Mouse (Mus musculus): ENCODE results near the gene Hrc. TPM values are rescaled to one million over a fixed set of nuclear protein-coding genes. Genes with fewer than 3 reads are reported as not detected.

Gene Hrc
- polyA plus RNA-seq, 1 experiment: not detected

DNA sequence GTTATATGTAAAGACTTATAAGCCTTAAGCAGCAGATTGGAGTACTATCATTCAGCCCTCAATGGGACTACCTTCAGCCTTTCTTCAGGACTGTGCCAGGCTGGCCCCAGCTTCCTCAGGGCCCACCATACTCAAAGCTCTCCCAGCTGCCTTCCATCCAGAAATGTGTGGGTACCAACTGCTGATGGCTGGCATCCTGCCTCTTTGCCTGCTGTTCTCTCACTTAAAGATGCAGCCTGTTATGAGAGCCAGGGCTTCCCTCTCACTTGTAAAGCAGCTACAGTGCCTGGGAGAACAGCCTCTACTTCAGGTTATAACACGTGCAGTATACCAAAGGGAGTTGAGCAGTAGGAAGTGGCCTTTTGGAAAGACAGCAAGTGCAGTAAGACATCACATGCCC is 41.0 kb downstream of the Hrc start:
- Histone ChIP-seq H3K9me3 (ENCODE audit: control insufficient read depth, low read length) (no peaks in the 10 kb centered on the region), H3K4me1 (ENCODE audit: control insufficient read depth) (peaks cover 4% of the 10 kb centered on the region; the same call in 1 of the 2 replicates), H3K27me3 (ENCODE audit: control insufficient read depth) (no peaks in the 10 kb centered on the region), H3K4me3 (replicated peaks) (no peak overlapping the region), H3K36me3 (ENCODE audit: control insufficient read depth) (peaks cover 93% of the 10 kb centered on the region)
- TF ChIP-seq TAL1 (IDR thresholded peaks at IDR 0.05; ENCODE audit: low read length) (no peak), GATA1 (IDR thresholded peaks at IDR 0.05; ENCODE audit: low read length) (no peak)

DNA sequence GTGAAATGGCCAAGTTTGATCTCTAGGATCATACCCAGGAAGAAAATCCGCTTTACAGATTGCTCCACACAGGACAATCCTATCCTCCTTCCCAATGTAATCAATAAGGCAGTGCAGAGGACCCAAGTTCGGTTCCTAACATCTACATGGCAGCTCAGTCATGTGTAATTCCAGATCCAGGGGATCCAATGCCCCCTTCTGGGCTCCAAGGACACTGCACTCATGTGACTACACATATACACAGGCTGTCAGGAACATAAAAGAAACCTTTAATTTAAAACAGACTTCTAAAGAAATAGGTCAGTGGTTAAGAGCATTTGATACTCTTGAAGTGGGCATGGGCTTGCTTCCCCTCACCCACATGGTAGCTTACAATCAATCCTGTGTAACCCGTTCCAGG is 51.0 kb downstream of the Hrc start:
- Histone ChIP-seq H3K4me3 (replicated peaks) (no peak overlapping the region), H3K36me3 (ENCODE audit: control insufficient read depth) (peaks cover 99% of the 10 kb centered on the region), H3K27me3 (ENCODE audit: control insufficient read depth) (no peaks in the 10 kb centered on the region), H3K4me1 (ENCODE audit: control insufficient read depth) (no peaks in the 10 kb centered on the region), H3K9me3 (ENCODE audit: control insufficient read depth, low read length) (no peaks in the 10 kb centered on the region)
- TF ChIP-seq GATA1 (IDR thresholded peaks at IDR 0.05; ENCODE audit: low read length) (no peak), TAL1 (IDR thresholded peaks at IDR 0.05; ENCODE audit: low read length) (no peak)

Other genes starting within 250 kb of the Hrc start
- 0.86 and 0.91 TPM in 2 replicates for gene Rcn3, start 243.1 kb upstream of the Hrc start, polyA plus RNA-seq (2012)
- 1.0 TPM in 2 replicates for gene Fcgrt, start 231.4 kb upstream of the Hrc start, polyA plus RNA-seq (2012)
- gene Rps11, start 210.9 kb upstream of the Hrc start, polyA plus RNA-seq (2012): 22.2 and 23.5 TPM in 2 replicates
- 438 and 543 TPM in 2 replicates for gene Rpl13a, start 206.5 kb upstream of the Hrc start, polyA plus RNA-seq (2012)
- not detected in 2 replicates for gene Gm45713, start 199.1 kb upstream of the Hrc start, polyA plus RNA-seq (2012)
- 1.7 TPM in 2 replicates for gene Flt3l, start 198.9 kb upstream of the Hrc start, polyA plus RNA-seq (2012)
- gene Pih1d1, start 181.0 kb upstream of the Hrc start, polyA plus RNA-seq (2012): 6.2 and 7.2 TPM in 2 replicates
- gene Aldh16a1, start 180.7 kb upstream of the Hrc start, polyA plus RNA-seq (2012): 13.5 and 16.3 TPM in 2 replicates
- 0.02 TPM in 1 of 2 replicates, not detected in the other for gene Slc17a7, start 171.3 kb upstream of the Hrc start, polyA plus RNA-seq (2012)
- gene Gfy, start 155.7 kb upstream of the Hrc start, polyA plus RNA-seq (2012): not detected in 2 replicates
- not detected in 2 replicates for gene Pth2, start 154.3 kb upstream of the Hrc start, polyA plus RNA-seq (2012)
- gene Ccdc155, start 130.4 kb upstream of the Hrc start, polyA plus RNA-seq (2012): 0.05 TPM in 1 of 2 replicates, not detected in the other
- gene Dkkl1, start 123.1 kb upstream of the Hrc start, polyA plus RNA-seq (2012): 0.55 and 0.60 TPM in 2 replicates
- 0.06 and 0.10 TPM in 2 replicates for gene Tead2, start 119.5 kb upstream of the Hrc start, polyA plus RNA-seq (2012)
- 0.70 and 1.2 TPM in 2 replicates for gene Cd37, start 96.2 kb upstream of the Hrc start, polyA plus RNA-seq (2012)
- not detected in 2 replicates for gene Slc6a16, start 94.2 kb upstream of the Hrc start, polyA plus RNA-seq (2012)
- not detected in 2 replicates for gene Slc6a21, start 57.8 kb upstream of the Hrc start, polyA plus RNA-seq (2012)
- 0.02 and 0.04 TPM in 2 replicates for gene Trpm4, start 1.5 kb upstream of the Hrc start, polyA plus RNA-seq (2012)
- gene Ppfia3, start 31.7 kb downstream of the Hrc start, polyA plus RNA-seq (2012): 0.13 and 0.33 TPM in 2 replicates
- gene Lin7b, start 35.3 kb downstream of the Hrc start, polyA plus RNA-seq (2012): 0.18 TPM in 1 of 2 replicates, not detected in the other
- gene Snrnp70, start 60.5 kb downstream of the Hrc start, polyA plus RNA-seq (2012): 68.0 and 79.6 TPM in 2 replicates
- not detected in 2 replicates for gene Kcna7, start 70.4 kb downstream of the Hrc start, polyA plus RNA-seq (2012)
- gene Ntf5, start 78.4 kb downstream of the Hrc start, polyA plus RNA-seq (2012): not detected in 2 replicates
- gene Lhb, start 85.5 kb downstream of the Hrc start, polyA plus RNA-seq (2012): not detected in 2 replicates
- gene Gys1, start 99.6 kb downstream of the Hrc start, polyA plus RNA-seq (2012): 0.09 and 0.12 TPM in 2 replicates
- gene Ruvbl2, start 102.8 kb downstream of the Hrc start, polyA plus RNA-seq (2012): 15.2 and 15.3 TPM in 2 replicates
- gene Ftl1, start 124.6 kb downstream of the Hrc start, polyA plus RNA-seq (2012): 3,659 and 3,743 TPM in 2 replicates
- 24.4 and 25.7 TPM in 2 replicates for gene Bax, start 131.6 kb downstream of the Hrc start, polyA plus RNA-seq (2012)
- 0.03 and 0.08 TPM in 2 replicates for gene Tulp2, start 146.6 kb downstream of the Hrc start, polyA plus RNA-seq (2012)
- gene Gm45808, start 151.5 kb downstream of the Hrc start, polyA plus RNA-seq (2012): not detected in 2 replicates
- 0.01 and 0.02 TPM in 2 replicates for gene Dhdh, start 153.5 kb downstream of the Hrc start, polyA plus RNA-seq (2012)
- 54.7 and 66.6 TPM in 2 replicates for gene Nucb1, start 175.1 kb downstream of the Hrc start, polyA plus RNA-seq (2012)
- 543 and 840 TPM in 2 replicates for gene Ppp1r15a, start 191.0 kb downstream of the Hrc start, polyA plus RNA-seq (2012)
- 0.42 and 1.0 TPM in 2 replicates for gene Plekha4, start 191.0 kb downstream of the Hrc start, polyA plus RNA-seq (2012)
- gene Hsd17b14, start 219.6 kb downstream of the Hrc start, polyA plus RNA-seq (2012): 0.31 and 0.50 TPM in 2 replicates
- 1.1 and 2.6 TPM in 2 replicates for gene Bcat2, start 234.9 kb downstream of the Hrc start, polyA plus RNA-seq (2012)